Mouse (Mus musculus): ENCODE measurements around the gene Rrp1b.

GRCm38 (mm10) chr17:32087069-32087468, 51.2 kb downstream of the Rrp1b start:
- TF ChIP-seq CTCF (IDR thresholded peaks at IDR 0.05; ENCODE audit: low read depth) (no peak), EP300 (IDR thresholded peaks at IDR 0.05; ENCODE audit: low read depth) (no peak)

Data from heart, postnatal 0 days (tissue).